Mouse (Mus musculus): ENCODE measurements around the gene Cmtm2b.

Cmtm2b gene

GRCm38 (mm10) chr8:104379301-104379836 lies 57.3 kb downstream of the Cmtm2b start:
- in situ Hi-C loops (cut with MboI, MseI): no loop called here

- in situ Hi-C loops (cut with MboI, MseI): no loop called here
Measured at GRCm38 (mm10) chr8:104380269-104380668, 58.2 kb downstream of the Cmtm2b start.

Measured in T-helper 17 cell (primary cell).